9 mouse cellular contexts compared by ENCODE assay signal in genomic region chrX:144689859-144690181, GRCm38 (mm10). TPM values are rescaled to one million over a fixed set of nuclear protein-coding genes. Genes with fewer than 3 reads are reported as not detected.
A peak's percentile ranks its signal among the peaks of the same experiment; 100 is the strongest.
DNase-seq lines count a peak whose midpoint lies in the region; ATAC-seq and TF ChIP-seq lines count a peak whose summit lies in the region.
"Had no signal": no experiment of that assay in that cellular context is flagged by ENCODE, and none has a peak within 500 bp of the region (broad histone marks: within the 10 kb centered on the region; RNA-seq: fewer than 3 reads in every experiment).

No protein-coding gene starts in this region.

- H3K27me3 ChIP-seq in lung, postnatal 0 days (replicated peaks; ENCODE audit: insufficient read depth, low read length) = no peaks in the 10 kb centered on the region
- H3K27me3 ChIP-seq in limb, embryonic 12.5 days = peaks cover 49% of the 10 kb centered on the region

- H3K9me3 ChIP-seq in lung, postnatal 0 days (ENCODE audit: low read length) = no peaks in the 10 kb centered on the region
- H3K9me3 ChIP-seq in limb, embryonic 12.5 days = no peaks in the 10 kb centered on the region

- no peaks in the 10 kb centered on the region for H3K4me1 ChIP-seq in lung, postnatal 0 days (ENCODE audit: insufficient read depth, low read depth, low read length)
- no peaks in the 10 kb centered on the region for H3K4me1 ChIP-seq in limb, embryonic 12.5 days (replicated peaks)

- WGBS in lung, postnatal 0 days = 19% methylated on average over 7 of the region's 7 CpGs
- 24% methylated on average over 7 of the region's 7 CpGs for WGBS in limb, embryonic 12.5 days

- no peak for ATAC-seq in lung, postnatal 0 days
- no peak; the same call in 1 of the 2 replicates for ATAC-seq in limb, embryonic 12.5 days (ENCODE audit: insufficient number of reproducible peaks, insufficient read depth, low FRiP score, low TSS enrichment, low read depth)

- no peak for TF ChIP-seq CTCF in lung, postnatal 0 days (IDR thresholded peaks at IDR 0.05)

- H3K36me3 ChIP-seq in lung, postnatal 0 days (ENCODE audit: insufficient read depth, low read length) = no peaks in the 10 kb centered on the region
- no peaks in the 10 kb centered on the region for H3K36me3 ChIP-seq in limb, embryonic 12.5 days

- H3K4me2 ChIP-seq in lung, postnatal 0 days (replicated peaks; ENCODE audit: low read depth, low read length) = peak overlapping the region; percentile 65; the same call in 1 of the 2 replicates
- H3K4me2 ChIP-seq in limb, embryonic 12.5 days = peak overlapping the region; percentile 62

- DNase-seq in cerebellum, postnatal 10 days = peak; percentile 4 to 6
- DNase-seq in cerebellum, adult 11 months = no peak
- DNase-seq in lung, postnatal 0 days (ENCODE audit: low spot score) = no peak
- no peak for DNase-seq in lung, adult 18-20 months
- DNase-seq in retina, embryonic 14.5 days (ENCODE audit: low spot score) = peak; percentile 7
- no peak for DNase-seq in urinary bladder, postnatal 25 days (ENCODE audit: low spot score)
- DNase-seq in frontal cortex, postnatal 25 days (ENCODE audit: low spot score in 2 of 2) = no peak

- H3K27ac ChIP-seq in lung, postnatal 0 days (ENCODE audit: low read length) = no peak overlapping the region
- no peak overlapping the region for H3K27ac ChIP-seq in limb, embryonic 12.5 days
- H3K27ac ChIP-seq: macrophage had no signal

- no peak overlapping the region for H3K9ac ChIP-seq in lung, postnatal 0 days (replicated peaks; ENCODE audit: low read depth)
- no peak overlapping the region for H3K9ac ChIP-seq in limb, embryonic 12.5 days (replicated peaks)

- no peak for TF ChIP-seq EP300 in lung, postnatal 0 days (IDR thresholded peaks at IDR 0.05)

- no peak overlapping the region for H3K4me3 ChIP-seq in lung, postnatal 0 days (ENCODE audit: low read depth, low read length)
- H3K4me3 ChIP-seq in limb, embryonic 12.5 days (replicated peaks) = peak overlapping the region; percentile 43

RNA-seq across cellular contexts. Expression of gene Rtl4, which starts 1.1 kb away (rescaled TPM):
- polyA plus RNA-seq in lung, postnatal 0 days (2015; fragmentation: Nextera tagmentation; extraction: Ambion mirVana) = not detected in 2 replicates
- polyA plus RNA-seq in limb, embryonic 12.5 days (2016; fragmentation: Nextera tagmentation; extraction: Ambion mirVana) = 0.56 and 0.65 TPM in 2 replicates
- polyA plus RNA-seq: macrophage had no signal

RNA-seq across cellular contexts. Expression of gene Trpc5, which starts 1.8 kb away (rescaled TPM):
- polyA plus RNA-seq in lung, postnatal 0 days (2015; fragmentation: Nextera tagmentation; extraction: Ambion mirVana) = not detected in 2 replicates
- 0.14 and 0.31 TPM in 2 replicates for polyA plus RNA-seq in limb, embryonic 12.5 days (2016; fragmentation: Nextera tagmentation; extraction: Ambion mirVana)
- polyA plus RNA-seq: macrophage had no signal

Comparison
In these comparisons a context has a peak if more than half of its experiments do, and no peak if none do; other contexts are left out.
1. DNase-seq: peak in cerebellum, postnatal 10 days (2 of 2) and retina, embryonic 14.5 days (single experiment); none in cerebellum, adult 11 months (single experiment), lung, postnatal 0 days (single experiment), lung, adult 18-20 months (0 of 2), urinary bladder, postnatal 25 days (single experiment) and frontal cortex, postnatal 25 days (0 of 2).